Mouse (Mus musculus): ENCODE results near the gene Prph.

GRCm38 (mm10) chr15:99074600-99075333 is 19.8 kb downstream of the Prph start:
- TF ChIP-seq CTCF (IDR thresholded peaks at IDR 0.05; ENCODE audit: insufficient read depth, low read depth, low read length) (no peak), POLR2A (IDR thresholded peaks at IDR 0.05; ENCODE audit: insufficient read depth, low read depth, low read length) (peak; percentile 41; the same call in 1 of the 2 replicates)

Data from olfactory bulb, adult 2 months (tissue).